Mouse (Mus musculus) megakaryocyte progenitor cell, adult 5-6 weeks (primary cell): ENCODE data around the gene Efs. TPM values are rescaled to one million over a fixed set of nuclear protein-coding genes. Genes with fewer than 3 reads are reported as not detected.
A peak's percentile ranks its signal among the peaks of the same experiment; 100 is the strongest.
"Not testable (repeated sequence)": the region's sequence is repeated elsewhere in the genome, so short reads cannot be mapped to it uniquely, and the experiment has no call there.

Experiments
- ATAC-seq: replicated peaks from 2 replicates; pipeline ENCODE4 v1.8.0; 2016; ENCODE audit warnings: mild to moderate bottlenecking, moderate TSS enrichment, inconsistent platforms; ENCODE audit not compliant: poor library complexity
- total RNA-seq, 2 experiments: library from RNA; stranded (forward) in 1 of 2; stranded (reverse) in 1 of 2; fragments of 157-497, 149-512 nt in 1 of 2; fragments of 200-1000 nt in 1 of 2; gene quantifications; 2 replicates each; pipeline versions ENCODE4 v1.2.3 to v1.2.4; 2015 to 2017

Efs gene
- total RNA-seq, 2 experiments from 2014 or later, result not detected

- ATAC-seq, result no peak
Observed at GRCm38 (mm10) chr14:54950493-54950892, 24.6 kb upstream of the Efs start.

GRCm38 (mm10) chr14:54948781-54949180 lies 22.9 kb upstream of the Efs start:
- ATAC-seq, result no peak

GRCm38 (mm10) chr14:54947008-54947407 lies 21.1 kb upstream of the Efs start:
- ATAC-seq, result not testable (repeated sequence)

GRCm38 (mm10) chr14:54945975-54946704 lies 20.2 kb upstream of the Efs start:
- ATAC-seq, result no peak

GRCm38 (mm10) chr14:54944939-54945338 lies 19.0 kb upstream of the Efs start:
- ATAC-seq, result no peak

- no peak for ATAC-seq
Observed at GRCm38 (mm10) chr14:54943971-54944370, 18.0 kb upstream of the Efs start.

- no peak for ATAC-seq
Observed at GRCm38 (mm10) chr14:54942479-54942878, 16.6 kb upstream of the Efs start.

- no peak for ATAC-seq
Observed at GRCm38 (mm10) chr14:54941024-54941978, 15.4 kb upstream of the Efs start.

GRCm38 (mm10) chr14:54940176-54940530 lies 14.2 kb upstream of the Efs start:
- ATAC-seq, result no peak

GRCm38 (mm10) chr14:54939434-54940175 lies 13.7 kb upstream of the Efs start:
- ATAC-seq, result peak; percentile 76

GRCm38 (mm10) chr14:54938431-54939219 lies 12.7 kb upstream of the Efs start:
- ATAC-seq, result no peak

GRCm38 (mm10) chr14:54937361-54938182 lies 11.6 kb upstream of the Efs start:
- no peak for ATAC-seq

GRCm38 (mm10) chr14:54936831-54937160 lies 10.9 kb upstream of the Efs start:
- ATAC-seq, result peak; percentile 61

GRCm38 (mm10) chr14:54935904-54936830 lies 10.2 kb upstream of the Efs start, which contains the start of gene Cmtm5:
Gene Cmtm5 (plus strand): TSS chr14:54936261.
- ATAC-seq, result no peak

- ATAC-seq, result no peak
Observed at GRCm38 (mm10) chr14:54932645-54933150, 6.8 kb upstream of the Efs start, which contains the start of gene Il25. Gene Il25 (plus strand): TSS chr14:54932695.

GRCm38 (mm10) chr14:54930431-54930830 lies 4.5 kb upstream of the Efs start:
- ATAC-seq, result no peak

- no peak for ATAC-seq
Observed at GRCm38 (mm10) chr14:54929801-54930200, 3.9 kb upstream of the Efs start.

- no peak for ATAC-seq
Observed at GRCm38 (mm10) chr14:54927296-54927695, 1.4 kb upstream of the Efs start.
